Mouse (Mus musculus): ENCODE data around the gene Slc44a2. TPM values are rescaled to one million over a fixed set of nuclear protein-coding genes. Genes with fewer than 3 reads are reported as not detected.
A peak's percentile ranks its signal among the peaks of the same experiment; 100 is the strongest.

Gene Slc44a2
- polyA plus RNA-seq, 1 experiment from 2014 or later, result 89.1 TPM

- Histone ChIP-seq H3K4me2 (peak within 1 kb of the TSS; percentile 72), H3K36me3 (no peaks in the 10 kb centered on the region), H3K9me3 (no peaks in the 10 kb centered on the region), H3K4me3 (replicated peaks) (peak within 1 kb of the TSS; percentile 82), H3K27ac (peak within 1 kb of the TSS; percentile 89), H3K9ac (peak within 1 kb of the TSS; percentile 73), H3K4me1 (peaks cover 12% of the 10 kb centered on the region), H3K27me3 (replicated peaks) (no peaks in the 10 kb centered on the region)
- WGBS, result under 1% methylated on average over 61 of the region's 66 CpGs
- peak; percentile 90 for ATAC-seq (ENCODE audit: insufficient read depth, low FRiP score, low read depth)
Observed at GRCm38 (mm10) chr9:21367357-21368111, 47.0 kb downstream of the Slc44a2 start, which contains the start of gene Ilf3. TSS of gene Ilf3 (plus strand) at chr9:21367871.

DNA sequence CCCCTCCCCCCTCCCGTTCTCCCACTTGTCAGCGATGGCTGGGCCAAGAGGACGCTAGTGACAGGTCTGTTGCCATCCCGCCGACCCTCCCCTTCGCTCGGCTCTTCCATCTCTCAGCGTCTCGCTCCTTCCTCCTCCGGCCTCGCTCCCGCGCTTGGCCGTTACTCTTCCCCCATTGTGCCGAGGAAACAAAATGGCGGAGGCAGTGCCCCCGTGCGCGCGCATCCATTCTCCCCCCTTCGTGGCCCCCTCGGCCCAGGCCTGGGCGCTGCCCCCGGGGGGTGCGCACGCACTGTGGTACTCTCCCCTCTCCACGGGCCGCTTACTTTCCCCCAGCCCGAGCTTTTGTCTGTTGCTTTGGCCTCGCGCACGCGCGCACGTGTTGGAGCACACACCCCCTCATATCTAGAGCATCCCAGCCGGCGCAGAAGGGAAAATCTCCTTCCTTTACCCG is 47.7 kb downstream of the Slc44a2 start:
- H3K9ac ChIP-seq, result peak overlapping the region; percentile 73
- H3K27me3 ChIP-seq (replicated peaks), result no peaks in the 10 kb centered on the region
- peak overlapping the region; percentile 82 for H3K4me3 ChIP-seq (replicated peaks)
- no peaks in the 10 kb centered on the region for H3K9me3 ChIP-seq
- ATAC-seq (ENCODE audit: insufficient read depth, low FRiP score, low read depth), result peak; percentile 32
- H3K36me3 ChIP-seq, result no peaks in the 10 kb centered on the region
- under 1% methylated on average over 34 of the region's 38 CpGs for WGBS
- H3K27ac ChIP-seq, result peak overlapping the region; percentile 89
- peak overlapping the region; percentile 67 for H3K4me2 ChIP-seq
- peaks cover 12% of the 10 kb centered on the region for H3K4me1 ChIP-seq

- no peaks in the 10 kb centered on the region for H3K9me3 ChIP-seq
- H3K36me3 ChIP-seq, result no peaks in the 10 kb centered on the region
- WGBS, result 53% methylated on average over 11 of the region's 11 CpGs
- no peak for ATAC-seq (ENCODE audit: insufficient read depth, low FRiP score, low read depth)
- peaks cover 12% of the 10 kb centered on the region for H3K4me1 ChIP-seq
- no peaks in the 10 kb centered on the region for H3K27me3 ChIP-seq (replicated peaks)
- no peak overlapping the region for H3K9ac ChIP-seq
- peak overlapping the region; percentile 67 for H3K4me2 ChIP-seq
- no peak overlapping the region for H3K27ac ChIP-seq
- H3K4me3 ChIP-seq (replicated peaks), result peak overlapping the region; percentile 82
Observed at GRCm38 (mm10) chr9:21369080-21369479, 48.6 kb downstream of the Slc44a2 start.

GRCm38 (mm10) chr9:21370876-21371275 is 50.4 kb downstream of the Slc44a2 start:
- WGBS, result 70% methylated on average over 2 of the region's 2 CpGs
- H3K9me3 ChIP-seq, result no peaks in the 10 kb centered on the region
- no peak overlapping the region for H3K4me3 ChIP-seq (replicated peaks)
- no peak overlapping the region for H3K9ac ChIP-seq
- H3K27me3 ChIP-seq (replicated peaks), result no peaks in the 10 kb centered on the region
- ATAC-seq (ENCODE audit: insufficient read depth, low FRiP score, low read depth), result no peak
- H3K4me2 ChIP-seq, result no peak overlapping the region
- peaks cover 12% of the 10 kb centered on the region for H3K4me1 ChIP-seq
- no peaks in the 10 kb centered on the region for H3K36me3 ChIP-seq
- no peak overlapping the region for H3K27ac ChIP-seq

DNA sequence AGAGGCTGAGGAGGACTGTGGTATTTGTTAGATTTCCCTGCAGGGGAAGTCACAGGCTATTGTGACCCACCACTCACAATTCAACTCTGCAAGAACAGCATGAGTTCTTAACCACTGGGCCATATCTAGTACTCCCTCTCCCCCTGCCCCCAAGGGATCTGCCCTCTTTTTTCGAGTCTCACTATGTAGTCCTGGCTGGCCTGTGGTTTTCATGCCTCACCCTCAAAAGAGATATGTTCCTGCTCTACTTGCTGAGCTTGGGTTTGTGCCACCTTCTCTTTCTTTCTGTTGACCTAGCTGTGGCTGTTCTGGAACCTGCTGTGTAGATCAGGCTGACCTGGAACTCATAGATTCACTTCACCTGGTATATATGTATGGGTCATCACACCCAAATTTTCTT is 52.0 kb downstream of the Slc44a2 start:
- Histone ChIP-seq H3K4me3 (replicated peaks) (no peak overlapping the region), H3K27ac (no peak overlapping the region), H3K9me3 (no peaks in the 10 kb centered on the region), H3K27me3 (replicated peaks) (no peaks in the 10 kb centered on the region), H3K36me3 (no peaks in the 10 kb centered on the region), H3K4me1 (peaks cover 11% of the 10 kb centered on the region), H3K4me2 (no peak overlapping the region), H3K9ac (no peak overlapping the region)
- ATAC-seq (ENCODE audit: insufficient read depth, low FRiP score, low read depth), result no peak
- WGBS, result 74% methylated on average over 1 of the region's 1 CpGs

DNA sequence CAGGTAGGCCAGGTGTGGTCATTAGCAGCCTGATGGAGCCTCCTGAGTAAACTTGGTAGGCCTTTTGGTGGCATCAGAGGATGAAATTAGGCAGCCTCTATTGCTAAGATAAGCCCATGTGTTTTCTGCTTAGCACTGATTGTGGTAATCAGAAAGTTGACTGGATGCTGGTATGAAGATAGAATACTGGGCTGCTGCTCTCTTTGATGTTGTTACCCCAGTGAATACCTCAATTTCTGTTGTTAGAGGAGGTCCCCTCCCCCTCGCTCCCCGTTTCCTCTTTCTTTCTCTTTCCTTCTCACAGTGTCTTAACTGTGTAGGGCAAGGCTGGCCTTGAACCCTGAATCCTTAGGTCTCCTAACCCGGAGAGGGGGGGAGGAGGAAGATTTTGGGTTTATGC is 58.7 kb downstream of the Slc44a2 start:
- 64% methylated on average over 3 of the region's 3 CpGs for WGBS
- H3K4me3 ChIP-seq (replicated peaks), result no peak overlapping the region
- 0 out of 2 replicates have a peak, but pooled peaks cover 5% of the 10 kb centered on the region for H3K36me3 ChIP-seq
- no peak overlapping the region for H3K9ac ChIP-seq
- H3K4me2 ChIP-seq, result no peak overlapping the region
- H3K4me1 ChIP-seq, result 0 out of 2 replicates have a peak, but pooled peaks cover 8% of the 10 kb centered on the region
- no peaks in the 10 kb centered on the region for H3K9me3 ChIP-seq
- no peak overlapping the region for H3K27ac ChIP-seq
- no peak for ATAC-seq (ENCODE audit: insufficient read depth, low FRiP score, low read depth)
- H3K27me3 ChIP-seq (replicated peaks), result no peaks in the 10 kb centered on the region

DNA sequence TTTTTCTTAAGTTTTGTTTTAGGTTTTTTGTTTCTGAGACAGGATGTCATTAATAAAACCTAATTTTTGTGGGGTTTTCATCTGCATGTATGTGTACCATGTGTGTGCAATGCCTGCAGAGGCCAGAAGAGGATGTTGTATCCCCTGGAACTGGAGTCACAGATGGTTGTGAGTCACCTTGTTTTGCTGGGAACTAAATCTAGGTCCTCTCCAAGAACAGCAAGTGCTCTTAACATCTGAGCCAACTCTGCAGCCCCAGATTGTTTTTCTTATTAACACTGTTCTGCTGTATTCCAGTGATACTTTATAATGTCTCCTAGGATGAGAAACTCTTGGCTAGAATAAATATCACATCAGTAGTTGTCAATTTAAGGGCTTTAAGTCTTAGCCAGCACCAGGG is 60.4 kb downstream of the Slc44a2 start:
- Histone ChIP-seq H3K9me3 (no peaks in the 10 kb centered on the region), H3K36me3 (0 out of 2 replicates have a peak, but pooled peaks cover 5% of the 10 kb centered on the region), H3K4me3 (replicated peaks) (no peak overlapping the region), H3K27ac (no peak overlapping the region), H3K4me2 (no peak overlapping the region), H3K27me3 (replicated peaks) (no peaks in the 10 kb centered on the region), H3K9ac (no peak overlapping the region), H3K4me1 (0 out of 2 replicates have a peak, but pooled peaks cover 8% of the 10 kb centered on the region)
- no peak for ATAC-seq (ENCODE audit: insufficient read depth, low FRiP score, low read depth)

DNA sequence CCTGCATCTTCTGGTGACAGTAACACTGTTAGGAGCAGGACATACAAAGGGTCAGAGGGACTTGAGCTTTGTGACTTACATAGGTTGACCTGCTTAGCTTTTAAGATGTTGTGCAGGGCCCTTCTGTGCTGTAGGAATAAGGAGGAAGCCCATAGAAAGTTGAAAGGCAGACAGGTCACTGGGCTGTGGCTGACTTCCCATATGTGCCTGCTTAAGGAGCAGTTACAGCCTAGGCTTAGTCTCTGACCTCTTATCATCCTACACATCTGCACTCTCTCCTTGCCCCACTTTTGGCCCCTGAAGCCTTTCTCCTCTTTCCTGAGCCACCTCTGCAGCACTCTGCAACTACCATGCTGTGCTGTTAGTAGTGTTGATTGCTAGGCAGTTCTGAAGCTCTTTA is 63.5 kb downstream of the Slc44a2 start:
- no peak overlapping the region for H3K4me2 ChIP-seq
- ATAC-seq (ENCODE audit: insufficient read depth, low FRiP score, low read depth), result no peak

DNA sequence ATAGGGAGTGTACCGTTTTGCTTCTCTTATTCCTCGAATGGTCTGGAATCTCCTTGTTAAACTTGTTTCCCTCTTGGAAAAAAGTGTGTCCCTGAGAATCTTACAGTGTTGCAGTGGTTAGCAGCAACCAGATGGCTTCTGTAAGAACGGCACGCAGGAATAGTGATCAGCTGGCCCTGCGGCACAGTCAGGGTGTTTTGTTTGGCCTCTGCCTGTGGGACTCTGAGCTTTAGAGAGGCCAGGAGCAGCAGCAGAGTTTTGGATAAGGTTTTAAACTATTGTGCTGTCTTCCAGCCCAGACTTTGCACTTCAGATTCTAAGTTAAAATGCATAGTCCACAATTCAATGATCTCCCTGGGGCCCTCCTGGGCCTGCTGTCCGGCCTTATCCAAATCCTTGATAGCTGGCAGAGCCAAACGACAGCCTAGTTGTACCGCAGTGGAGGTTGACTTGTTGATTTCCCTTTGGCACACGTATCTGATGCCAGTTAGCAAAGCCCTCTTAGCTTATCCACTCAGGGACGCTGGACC is 72.2 kb downstream of the Slc44a2 start:
- no peak overlapping the region for H3K4me2 ChIP-seq
- peaks cover 83% of the 10 kb centered on the region for H3K36me3 ChIP-seq
- H3K4me3 ChIP-seq (replicated peaks), result no peak overlapping the region
- no peaks in the 10 kb centered on the region for H3K4me1 ChIP-seq
- H3K9me3 ChIP-seq, result no peaks in the 10 kb centered on the region
- no peaks in the 10 kb centered on the region for H3K27me3 ChIP-seq (replicated peaks)
- no peak for ATAC-seq (ENCODE audit: insufficient read depth, low FRiP score, low read depth)
- no peak overlapping the region for H3K9ac ChIP-seq
- 85% methylated on average over 10 of the region's 10 CpGs for whole genome bisulfite sequencing
- H3K27ac ChIP-seq, result no peak overlapping the region

More for the DNA sequence above, 63.5 kb downstream of the Slc44a2 start:
- Histone ChIP-seq H3K9ac (no peak overlapping the region), H3K4me1 (no peaks in the 10 kb centered on the region), H3K27ac (no peak overlapping the region), H3K36me3 (peaks cover 12% of the 10 kb centered on the region; the same call in 1 of the 2 replicates), H3K9me3 (no peaks in the 10 kb centered on the region), H3K4me3 (replicated peaks) (no peak overlapping the region), H3K27me3 (replicated peaks) (no peaks in the 10 kb centered on the region)

GRCm38 (mm10) chr9:21395692-21396091 is 75.2 kb downstream of the Slc44a2 start:
- Histone ChIP-seq H3K4me3 (replicated peaks) (no peak overlapping the region), H3K27ac (no peak overlapping the region), H3K27me3 (replicated peaks) (no peaks in the 10 kb centered on the region), H3K36me3 (peaks cover 89% of the 10 kb centered on the region), H3K4me1 (no peaks in the 10 kb centered on the region), H3K9me3 (no peaks in the 10 kb centered on the region), H3K9ac (no peak overlapping the region), H3K4me2 (no peak overlapping the region)
- ATAC-seq (ENCODE audit: insufficient read depth, low FRiP score, low read depth), result no peak
- 91% methylated on average over 3 of the region's 3 CpGs for WGBS

DNA sequence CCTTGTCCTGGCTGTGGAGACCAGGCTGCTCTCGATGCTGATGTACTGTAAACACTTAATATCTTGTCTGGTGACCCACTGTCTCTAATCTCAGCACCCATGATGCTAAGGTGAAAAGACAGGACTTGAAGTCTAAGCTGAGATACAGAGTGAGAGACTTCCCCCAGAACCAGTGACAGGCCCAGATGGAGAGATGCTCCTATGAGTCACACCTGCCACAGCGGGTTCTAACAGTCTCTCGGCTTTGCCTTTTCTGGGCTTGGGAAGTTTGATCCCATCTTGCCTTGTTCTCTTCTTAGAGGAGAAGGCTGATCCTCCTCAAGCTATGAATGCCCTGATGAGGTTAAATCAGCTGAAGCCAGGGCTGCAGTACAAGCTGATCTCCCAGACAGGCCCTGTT is 76.7 kb downstream of the Slc44a2 start:
- no peaks in the 10 kb centered on the region for H3K4me1 ChIP-seq
- no peak overlapping the region for H3K9ac ChIP-seq
- H3K9me3 ChIP-seq, result no peaks in the 10 kb centered on the region
- 92% methylated on average over 3 of the region's 3 CpGs for WGBS
- H3K27ac ChIP-seq, result no peak overlapping the region
- no peak for ATAC-seq (ENCODE audit: insufficient read depth, low FRiP score, low read depth)
- no peaks in the 10 kb centered on the region for H3K27me3 ChIP-seq (replicated peaks)
- no peak overlapping the region for H3K4me3 ChIP-seq (replicated peaks)
- H3K4me2 ChIP-seq, result no peak overlapping the region
- peaks cover 83% of the 10 kb centered on the region for H3K36me3 ChIP-seq

DNA sequence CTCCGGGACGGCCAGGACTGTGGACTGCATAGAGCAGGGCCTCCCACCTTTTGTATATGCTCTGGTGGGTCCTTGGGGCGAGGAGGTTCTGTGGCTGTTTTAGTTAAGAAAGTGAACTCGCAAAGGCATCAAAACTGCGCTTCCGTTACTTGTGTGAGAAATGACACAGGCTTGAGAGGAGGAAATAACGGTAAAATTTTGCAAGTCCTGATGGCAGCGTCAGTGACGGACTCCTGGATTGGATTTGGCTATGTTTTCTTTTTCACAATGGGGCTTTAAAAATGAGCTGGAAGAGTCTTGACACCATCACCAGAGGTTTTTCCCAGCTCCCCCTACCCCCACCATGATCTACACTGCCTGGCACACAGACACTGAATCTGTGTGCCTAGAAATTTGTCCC is 80.5 kb downstream of the Slc44a2 start:
- Histone ChIP-seq H3K27ac (no peak overlapping the region), H3K4me3 (replicated peaks) (no peak overlapping the region), H3K9me3 (no peaks in the 10 kb centered on the region), H3K9ac (no peak overlapping the region), H3K4me1 (no peaks in the 10 kb centered on the region), H3K4me2 (no peak overlapping the region), H3K27me3 (replicated peaks) (no peaks in the 10 kb centered on the region), H3K36me3 (peaks cover 83% of the 10 kb centered on the region)
- ATAC-seq (ENCODE audit: insufficient read depth, low FRiP score, low read depth), result no peak
- WGBS, result 93% methylated on average over 9 of the region's 9 CpGs
